Mouse (Mus musculus) mouse trophoblast stem cell (cell line): ENCODE data around the gene Olfr1290.

Source experiments
- in situ Hi-C, 2 experiments: fragments of 300-500 bp; cut with MseI, MboI; formaldehyde crosslinking; loops; 2 replicates in 1 of 2; 3 replicates in 1 of 2; pipeline ENCODE4 v1.15.1; 2025

The Olfr1290 gene

DNA sequence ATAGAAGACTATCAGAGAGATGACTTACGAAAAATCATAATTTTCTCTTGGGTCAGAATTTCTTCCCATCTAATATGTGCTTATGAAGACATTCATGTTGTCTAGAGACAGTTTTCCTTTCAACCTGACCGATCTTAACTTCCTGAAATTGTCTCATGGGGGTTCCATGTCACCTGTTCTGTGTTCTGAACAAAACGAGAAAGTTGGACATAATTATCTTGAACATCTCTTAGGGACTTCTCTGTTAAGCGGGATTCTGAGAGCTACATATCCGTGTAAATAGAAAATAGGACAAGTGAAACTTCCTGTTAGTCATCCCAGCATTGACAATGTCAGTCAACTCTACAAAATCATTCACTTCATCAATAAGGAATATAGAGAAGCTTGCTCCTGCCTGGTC is at the start of gene Olfr1290:
Gene Olfr1290, minus strand, starts transcription at position 101 of the 400 bp plus-strand sequence.
- in situ Hi-C loops, result no loop called here

- in situ Hi-C loops, result no loop called here
Measured at GRCm38 (mm10) chr2:111540191-111540590, 46.6 kb upstream of the Olfr1290 start, which contains the start of gene Olfr1294. TSS of gene Olfr1294 (minus strand) at chr2:111540291.

- in situ Hi-C loops, result no loop called here
Measured at GRCm38 (mm10) chr2:111524903-111525302, 31.3 kb upstream of the Olfr1290 start, which contains the start of gene Olfr1293-ps. TSS of gene Olfr1293-ps (plus strand) at chr2:111525203.

DNA sequence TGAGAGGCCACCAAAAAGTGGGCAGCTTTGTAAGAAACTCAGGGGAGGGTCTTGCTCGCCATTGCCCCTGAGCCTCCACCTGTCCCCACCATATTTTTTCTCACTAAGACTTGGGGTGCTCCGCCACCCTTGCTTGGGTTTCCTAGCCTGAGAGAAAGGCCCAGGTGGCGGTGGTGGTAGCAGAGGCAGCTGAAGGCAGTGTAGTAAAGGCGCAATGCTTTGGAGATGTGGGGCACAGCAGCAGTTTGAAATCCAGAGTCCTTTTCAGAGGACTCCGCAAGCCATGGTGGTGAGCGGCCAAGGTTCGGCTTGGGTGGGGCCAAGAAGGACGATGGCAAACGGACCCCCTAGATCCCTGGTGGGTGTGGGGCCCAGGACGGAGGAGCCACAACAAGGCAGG is 23.8 kb upstream of the Olfr1290 start:
- in situ Hi-C loops, result no loop called here

DNA sequence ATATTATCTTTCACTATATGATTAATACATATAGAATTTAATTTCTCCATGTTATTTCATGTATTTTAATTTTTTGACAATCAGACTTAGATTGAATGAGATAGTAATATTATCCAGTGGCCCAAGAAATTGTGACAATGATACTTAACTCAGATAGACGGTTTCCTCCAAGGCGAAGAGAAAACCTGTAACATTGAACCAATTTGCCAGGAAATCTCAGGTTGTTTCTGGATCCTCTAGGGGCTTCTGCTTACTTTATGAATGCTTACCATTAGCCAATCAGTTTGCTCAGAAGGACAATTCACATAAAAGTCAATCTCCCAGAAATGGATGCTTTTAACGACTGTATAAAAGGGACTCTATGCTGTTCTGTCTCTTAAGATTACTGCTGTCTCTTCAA is 3.3 kb upstream of the Olfr1290 start, which contains the start of gene Olfr1291-ps1:
Gene Olfr1291-ps1, plus strand, starts transcription at position 301 of the 400 bp plus-strand sequence.
- in situ Hi-C loops, result no loop called here

GRCm38 (mm10) chr2:111480519-111480918 is 13.1 kb downstream of the Olfr1290 start, which contains the start of gene Olfr1289:
TSS of gene Olfr1289 (plus strand) at chr2:111480819.
- in situ Hi-C loops, result no loop called here

GRCm38 (mm10) chr2:111473801-111474200 is 19.8 kb downstream of the Olfr1290 start, which contains the start of gene Olfr1288:
TSS of gene Olfr1288 (plus strand) at chr2:111474101.
- in situ Hi-C loops, result no loop called here

- in situ Hi-C loops, result no loop called here
Measured at GRCm38 (mm10) chr2:111448842-111449241, 44.8 kb downstream of the Olfr1290 start, which contains the start of gene Olfr1287. TSS of gene Olfr1287 (plus strand) at chr2:111449142.
